Mouse (Mus musculus) adipocyte (in vitro differentiated cells): ENCODE data around the gene Iqschfp.
A peak's percentile ranks its signal among the peaks of the same experiment; 100 is the strongest.

ENCODE experiments used
- DNase-seq: peaks from one replicate; pipeline ENCODE4 v3.0.0-alpha.2; 2016; ENCODE audit warnings: low spot score

The Iqschfp gene

DNA sequence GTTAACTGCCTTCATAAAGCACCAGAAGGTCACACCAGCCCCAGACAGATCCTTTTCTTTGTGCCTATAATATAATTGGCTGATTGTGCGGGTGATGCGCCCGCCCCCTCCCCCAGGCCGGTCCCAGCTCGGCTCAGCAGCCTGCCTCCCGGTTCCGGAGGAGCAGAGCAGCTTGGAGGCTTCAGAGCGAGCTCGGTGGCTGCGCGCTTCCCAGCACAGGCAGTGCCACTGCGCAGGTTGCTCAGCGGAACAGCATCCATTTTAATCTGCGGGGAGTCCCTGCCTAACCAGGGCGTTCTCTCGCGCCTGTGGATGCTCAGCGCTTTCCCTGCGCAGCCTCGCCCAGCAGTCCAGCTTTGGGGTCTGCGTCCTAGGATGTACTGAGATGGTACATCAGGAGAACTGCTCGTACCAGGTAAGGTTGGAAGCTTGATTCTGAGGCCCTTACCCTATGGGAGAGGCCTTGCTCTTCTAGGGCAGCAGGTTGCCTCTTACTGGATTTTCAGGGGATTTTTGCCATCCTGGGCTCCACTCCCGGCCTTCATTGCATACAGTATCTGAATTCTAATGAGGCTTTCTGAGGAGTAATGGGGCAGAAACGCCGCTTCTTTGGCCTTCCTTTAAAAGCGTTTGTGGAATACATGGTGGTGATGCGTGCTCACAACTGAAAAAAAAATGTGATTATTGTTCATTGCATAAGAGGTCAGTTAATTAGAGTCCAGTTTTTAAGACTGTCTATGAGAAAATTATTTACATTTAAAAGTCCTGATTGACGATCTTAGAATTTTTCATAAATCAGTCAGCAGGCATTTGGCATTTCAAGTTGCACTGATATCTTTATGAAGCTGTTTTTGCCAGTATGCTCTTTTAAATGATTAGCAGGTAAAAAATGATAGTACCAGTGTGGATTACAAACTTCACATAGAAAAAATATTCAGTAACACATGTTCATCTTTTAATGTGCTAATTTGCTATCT is 680.5 kb downstream of the Iqschfp start:
- no peak for DNase-seq

GRCm38 (mm10) chr3:68573226-68573624 is 681.2 kb downstream of the Iqschfp start:
- DNase-seq: no peak

GRCm38 (mm10) chr3:68574097-68574496 is 682.1 kb downstream of the Iqschfp start:
- no peak for DNase-seq

DNA sequence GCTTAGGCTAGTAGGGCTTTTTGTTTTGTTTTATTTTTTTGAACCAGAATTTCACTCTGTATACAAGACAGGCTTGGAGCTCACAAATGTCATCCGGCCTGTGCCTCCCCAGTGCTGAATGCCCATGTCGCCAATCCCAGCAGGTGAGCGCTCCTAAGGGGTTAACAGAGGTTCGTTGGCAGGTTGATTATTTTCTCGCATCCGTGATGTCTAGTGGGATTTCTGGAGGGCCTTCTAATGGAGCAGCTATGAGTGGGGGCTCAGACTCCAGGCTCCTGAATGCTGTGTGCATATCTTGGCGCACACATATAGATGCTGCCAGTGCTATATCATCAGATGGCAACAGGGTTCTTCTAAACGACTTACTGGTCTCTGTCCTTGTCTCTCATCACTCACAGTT is 682.5 kb downstream of the Iqschfp start:
- DNase-seq: no peak

DNA sequence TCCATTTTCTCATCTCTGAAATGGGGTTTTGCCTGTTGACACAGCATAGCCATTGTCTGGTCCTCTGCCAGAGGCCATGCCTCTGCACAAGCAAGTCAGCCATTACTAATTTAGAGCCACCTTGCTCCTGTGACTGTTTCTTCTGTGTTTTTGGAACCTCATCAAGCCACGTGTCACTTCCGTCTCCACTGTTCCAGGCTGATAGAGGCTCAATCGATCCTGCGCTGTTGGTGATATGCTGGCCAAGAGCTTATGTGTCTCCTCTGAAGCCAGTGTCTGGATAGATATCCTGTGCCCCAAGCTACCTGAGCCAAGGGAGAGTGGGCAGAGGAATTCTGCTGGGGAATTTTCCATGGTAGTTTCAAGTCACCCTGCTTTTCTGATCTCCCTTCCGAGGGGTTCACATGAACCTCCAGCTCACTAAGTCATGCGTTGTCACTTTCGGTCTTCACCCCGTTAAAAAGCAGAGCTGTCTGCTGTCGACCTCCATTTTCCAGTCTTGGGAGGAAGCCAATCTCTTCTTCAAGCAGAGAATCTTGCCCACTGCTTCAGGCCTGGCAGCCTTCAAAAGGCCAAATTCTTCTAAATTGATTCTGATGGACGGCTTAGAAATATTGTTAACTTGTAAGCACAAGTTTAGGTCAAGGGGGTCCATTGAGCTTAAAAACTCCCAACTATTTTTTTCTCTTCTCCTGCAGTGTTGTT is 683.8 kb downstream of the Iqschfp start:
- DNase-seq: no peak

DNA sequence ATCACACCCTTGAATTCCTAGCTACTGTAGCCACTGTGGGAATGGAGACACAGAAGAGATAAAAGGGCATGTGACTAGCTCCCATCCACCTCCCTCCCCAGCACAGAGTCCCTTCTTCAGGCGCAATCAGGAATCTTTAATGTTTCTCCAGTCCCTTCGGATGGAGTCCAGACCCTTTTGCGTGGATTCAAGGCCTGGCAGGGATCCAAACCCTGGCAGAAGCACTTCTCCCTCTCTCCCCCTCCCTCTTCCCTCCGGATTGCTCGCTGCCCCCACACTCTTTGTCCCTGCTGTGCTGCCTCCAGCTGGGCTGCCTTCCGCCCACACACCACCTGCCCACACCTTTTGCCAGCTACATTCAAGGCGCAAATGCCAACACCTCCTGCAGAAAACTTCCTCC is 684.4 kb downstream of the Iqschfp start:
- DNase-seq: no peak

- no peak for DNase-seq
Observed at GRCm38 (mm10) chr3:68576948-68577347, 684.9 kb downstream of the Iqschfp start.

DNA sequence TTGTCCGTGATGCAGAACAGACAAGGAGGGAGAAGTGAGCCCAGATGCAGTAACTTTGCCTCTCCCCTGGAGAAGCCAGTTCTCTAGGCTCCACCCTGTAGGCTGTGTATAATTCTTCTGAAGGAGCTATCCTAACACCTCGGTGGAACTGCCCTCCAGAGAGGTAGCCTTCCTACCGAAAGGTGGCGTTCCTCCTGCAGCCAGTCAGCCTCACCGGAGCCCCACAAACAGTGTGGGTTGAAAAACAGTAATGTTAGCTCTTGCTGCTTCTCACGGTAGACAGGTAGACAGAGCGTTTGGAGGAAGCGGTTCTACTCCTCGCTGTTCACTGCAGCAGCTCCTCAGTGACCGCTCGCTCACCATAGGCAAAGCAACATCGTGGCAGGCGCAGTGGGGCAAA is 689.6 kb downstream of the Iqschfp start:
- DNase-seq: no peak

DNA sequence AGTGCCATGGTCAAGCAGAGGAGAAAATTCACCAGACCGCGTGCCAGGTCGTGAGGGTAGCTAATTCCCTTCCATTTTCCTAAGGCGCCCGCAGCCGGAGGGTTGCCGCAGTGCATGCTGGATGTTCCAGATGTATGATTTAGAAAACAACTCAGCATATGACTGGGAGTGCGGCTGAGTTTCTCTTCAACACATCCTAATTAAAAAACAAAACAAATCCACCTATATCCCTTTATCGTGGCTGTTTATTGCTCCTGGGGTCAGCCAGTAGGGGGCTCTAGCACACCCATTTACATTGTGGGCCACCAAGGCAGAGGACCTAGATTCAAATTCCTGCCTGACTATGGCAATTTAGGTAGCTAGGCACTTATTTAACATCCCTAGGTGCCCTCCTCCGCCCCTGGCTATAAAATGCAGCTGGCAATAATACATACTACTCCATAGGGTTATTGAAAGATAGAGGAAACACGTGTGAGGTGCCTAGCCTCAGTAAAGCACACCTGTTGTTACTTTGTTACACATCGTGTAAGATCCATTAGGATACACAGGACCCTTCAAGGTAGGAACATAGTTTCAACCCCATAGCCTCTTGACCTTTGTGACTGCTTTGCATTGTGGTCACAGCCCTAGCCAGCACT is 690.2 kb downstream of the Iqschfp start:
- DNase-seq: no peak

GRCm38 (mm10) chr3:68583031-68583693 is 691.1 kb downstream of the Iqschfp start:
- DNase-seq: peak; percentile 39

GRCm38 (mm10) chr3:68583771-68584511 is 691.9 kb downstream of the Iqschfp start:
- no peak for DNase-seq

DNA sequence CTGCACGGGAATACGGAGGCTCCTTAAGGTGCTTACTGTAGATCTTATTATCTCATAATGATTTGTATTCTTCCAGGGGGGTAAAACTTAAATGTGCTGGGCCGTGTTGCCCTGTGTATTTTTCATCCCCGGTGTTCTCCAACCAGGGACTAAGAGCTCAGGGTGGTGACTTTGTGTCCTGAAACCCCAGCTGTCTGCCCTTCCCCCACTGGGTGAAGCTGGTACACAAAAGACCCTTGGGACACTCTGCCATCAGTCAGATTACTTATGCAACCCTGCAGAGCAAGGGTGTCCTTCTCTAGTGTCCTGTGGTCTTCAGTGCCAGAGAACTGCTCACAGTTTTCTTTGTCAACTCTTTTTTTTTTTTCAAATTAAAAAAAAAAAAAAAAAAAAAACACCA is 693.2 kb downstream of the Iqschfp start:
- DNase-seq: no peak

- no peak for DNase-seq
Observed at GRCm38 (mm10) chr3:68586646-68587064, 694.6 kb downstream of the Iqschfp start.

- DNase-seq: no peak
Observed at GRCm38 (mm10) chr3:68587567-68588245, 695.7 kb downstream of the Iqschfp start.

DNA sequence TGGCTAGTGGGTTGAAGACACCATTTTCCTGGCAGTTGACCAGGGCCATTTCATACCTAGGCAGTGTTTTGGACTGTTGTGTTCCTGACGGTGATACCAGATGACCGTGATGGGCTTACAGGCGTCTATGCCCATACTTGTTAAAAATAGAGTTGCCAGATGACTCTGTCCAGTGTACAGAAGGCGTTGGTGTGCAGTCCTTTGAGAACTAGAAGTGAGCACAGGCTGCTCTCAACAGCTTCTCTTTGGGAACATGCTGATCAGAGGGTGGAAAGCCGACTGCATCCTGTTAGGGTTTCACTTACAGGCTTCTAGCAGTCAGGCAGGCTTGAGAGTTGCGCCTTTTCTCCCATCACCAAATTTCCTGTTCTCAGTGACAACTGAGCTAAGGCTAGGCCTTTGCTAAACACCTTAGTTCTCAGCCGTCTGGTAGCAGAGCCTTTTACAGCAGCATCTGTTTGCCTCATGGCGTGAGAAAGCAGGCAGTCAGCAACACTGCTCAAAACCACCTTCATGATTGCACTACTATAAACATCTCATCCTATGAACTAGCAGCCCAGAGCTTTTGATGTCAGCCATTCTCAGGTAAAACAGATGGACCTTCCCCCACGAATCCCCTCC is 697.3 kb downstream of the Iqschfp start:
- no peak for DNase-seq

DNA sequence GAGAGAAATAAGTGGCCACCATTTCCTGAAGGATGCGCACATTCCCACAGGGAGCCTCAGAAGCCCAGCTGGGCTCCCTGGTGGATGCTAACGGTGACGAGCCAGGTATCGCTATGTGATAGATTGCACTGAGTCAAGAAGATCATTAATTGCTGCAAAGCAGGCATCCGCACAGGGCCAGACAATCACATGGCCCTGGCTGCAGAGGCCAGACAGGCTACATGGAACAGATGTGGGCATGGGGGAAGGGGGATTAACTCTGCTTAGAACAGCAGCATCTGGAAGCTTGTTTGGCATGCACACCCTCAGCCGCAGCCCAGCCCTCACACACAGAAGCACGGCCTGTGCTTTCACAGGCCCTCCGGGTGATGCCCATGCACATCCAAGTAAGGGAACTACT is 698.4 kb downstream of the Iqschfp start:
- no peak for DNase-seq

DNA sequence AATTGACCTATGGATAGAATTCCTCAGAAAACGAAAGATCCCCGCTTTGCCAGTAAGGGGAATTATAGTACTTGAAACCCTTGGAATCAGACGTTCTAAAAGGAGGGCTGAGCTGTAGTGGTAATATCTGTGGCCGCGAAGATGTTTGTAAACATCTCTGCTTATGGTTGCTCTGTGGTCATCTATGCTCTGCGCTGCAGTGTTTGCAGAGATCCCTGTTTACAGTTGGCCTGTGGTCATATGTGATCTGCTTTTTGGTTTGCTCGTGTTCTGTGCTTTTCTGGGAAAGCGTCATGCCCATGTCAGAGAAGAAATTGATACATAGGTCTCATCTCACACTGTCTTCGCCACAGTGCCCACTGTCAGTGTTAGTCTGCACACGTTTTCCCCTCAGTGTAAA is 700.5 kb downstream of the Iqschfp start:
- no peak for DNase-seq

- no peak for DNase-seq
Observed at GRCm38 (mm10) chr3:68593073-68593867, 701.2 kb downstream of the Iqschfp start.

- DNase-seq: no peak
Observed at GRCm38 (mm10) chr3:68595316-68595925, 703.4 kb downstream of the Iqschfp start.
